Mouse (Mus musculus): ENCODE results near the gene Ubqln4.

DNA sequence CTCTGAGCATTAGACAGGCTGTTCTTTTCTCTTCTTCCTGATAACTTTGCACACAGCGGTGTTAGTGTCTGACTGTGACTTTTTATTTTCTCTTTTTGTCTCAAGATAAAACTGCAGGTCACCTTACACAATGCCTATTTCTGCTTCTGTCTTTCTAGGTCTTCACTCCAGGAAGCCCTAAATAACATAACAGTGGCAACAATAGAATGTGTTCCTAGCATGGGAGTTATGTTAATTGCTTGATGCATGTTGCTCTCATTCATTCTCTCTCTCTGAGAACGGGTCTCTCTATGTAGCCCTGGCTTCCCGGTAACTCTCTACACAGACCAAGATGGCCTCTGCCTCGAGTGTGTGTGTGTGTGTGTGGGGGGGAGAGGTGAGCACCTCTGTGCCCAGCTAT, 48.9 kb downstream of the Ubqln4 start:
- TF ChIP-seq CTCF (IDR thresholded peaks at IDR 0.05; ENCODE audit: extremely low read depth, insufficient read depth, insufficient read length, insufficient replicate concordance) (no peak), POLR2A (IDR thresholded peaks at IDR 0.05; ENCODE audit: low read depth, low read length) (no peak)
